Mouse (Mus musculus): Measurements from ENCODE around the gene Cfap97d1.
A peak's percentile ranks its signal among the peaks of the same experiment; 100 is the strongest.

The Cfap97d1 gene

GRCm38 (mm10) chr11:102008954-102009637 is 25.0 kb downstream of the Cfap97d1 start:
- DNase-seq (ENCODE audit: low spot score in 2 of 2), result no peak

GRCm38 (mm10) chr11:102010140-102010539 is 26.1 kb downstream of the Cfap97d1 start:
- no peak for DNase-seq (ENCODE audit: low spot score in 2 of 2)

GRCm38 (mm10) chr11:102011510-102011909 is 27.4 kb downstream of the Cfap97d1 start:
- DNase-seq (ENCODE audit: low spot score in 2 of 2), result no peak

GRCm38 (mm10) chr11:102013201-102013600 is 29.1 kb downstream of the Cfap97d1 start:
- DNase-seq (ENCODE audit: low spot score in 2 of 2), result no peak

GRCm38 (mm10) chr11:102015472-102015871 is 31.4 kb downstream of the Cfap97d1 start:
- no peak for DNase-seq (ENCODE audit: low spot score in 2 of 2)

GRCm38 (mm10) chr11:102016136-102016535 is 32.1 kb downstream of the Cfap97d1 start:
- DNase-seq (ENCODE audit: low spot score in 2 of 2), result no peak

GRCm38 (mm10) chr11:102019736-102020135 is 35.7 kb downstream of the Cfap97d1 start:
- no peak for DNase-seq (ENCODE audit: low spot score in 2 of 2)

- DNase-seq (ENCODE audit: low spot score in 2 of 2), result no peak
Measured at GRCm38 (mm10) chr11:102021196-102021595, 37.1 kb downstream of the Cfap97d1 start.

GRCm38 (mm10) chr11:102023406-102023805 is 39.3 kb downstream of the Cfap97d1 start:
- DNase-seq (ENCODE audit: low spot score in 2 of 2), result no peak

GRCm38 (mm10) chr11:102024084-102024758 is 40.1 kb downstream of the Cfap97d1 start:
- no peak for DNase-seq (ENCODE audit: low spot score in 2 of 2)

- DNase-seq (ENCODE audit: low spot score in 2 of 2), result no peak
Measured at GRCm38 (mm10) chr11:102024875-102025274, 40.8 kb downstream of the Cfap97d1 start.

- DNase-seq (ENCODE audit: low spot score in 2 of 2), result no peak
Measured at GRCm38 (mm10) chr11:102025354-102025753, 41.3 kb downstream of the Cfap97d1 start.

- peak; percentile 50 to 62 for DNase-seq (ENCODE audit: low spot score in 2 of 2)
Measured at GRCm38 (mm10) chr11:102025991-102026660, 42.0 kb downstream of the Cfap97d1 start.

- peak; percentile 79 to 80 for DNase-seq (ENCODE audit: low spot score in 2 of 2)
Measured at GRCm38 (mm10) chr11:102026694-102027360, 42.7 kb downstream of the Cfap97d1 start.

GRCm38 (mm10) chr11:102027361-102028017 is 43.4 kb downstream of the Cfap97d1 start:
- no peak for DNase-seq (ENCODE audit: low spot score in 2 of 2)

GRCm38 (mm10) chr11:102028087-102028816 is 44.2 kb downstream of the Cfap97d1 start, which contains the start of gene Mpp3:
Gene Mpp3 (minus strand): TSS chr11:102028461.
- DNase-seq (ENCODE audit: low spot score in 2 of 2), result no peak

- no peak for DNase-seq (ENCODE audit: low spot score in 2 of 2)
Measured at GRCm38 (mm10) chr11:102029304-102029703, 45.2 kb downstream of the Cfap97d1 start.

- DNase-seq (ENCODE audit: low spot score in 2 of 2), result no peak
Measured at GRCm38 (mm10) chr11:102029966-102030365, 45.9 kb downstream of the Cfap97d1 start.

- no peak for DNase-seq (ENCODE audit: low spot score in 2 of 2)
Measured at GRCm38 (mm10) chr11:102031149-102031548, 47.1 kb downstream of the Cfap97d1 start.

- no peak for DNase-seq (ENCODE audit: low spot score in 2 of 2)
Measured at GRCm38 (mm10) chr11:102033055-102033591, 49.0 kb downstream of the Cfap97d1 start.

- DNase-seq (ENCODE audit: low spot score in 2 of 2), result peak in 1 of 2 experiments; percentile 59
Measured at GRCm38 (mm10) chr11:102034887-102035286, 50.8 kb downstream of the Cfap97d1 start.

All from right cerebral cortex, postnatal 10 days (tissue).